Mouse (Mus musculus): ENCODE data around the gene Necap1. TPM values are rescaled to one million over a fixed set of nuclear protein-coding genes. Genes with fewer than 3 reads are reported as not detected.

Gene Necap1
- total RNA-seq, 2 experiments from 2014 or later: 59.3 to 59.4 TPM

DNA sequence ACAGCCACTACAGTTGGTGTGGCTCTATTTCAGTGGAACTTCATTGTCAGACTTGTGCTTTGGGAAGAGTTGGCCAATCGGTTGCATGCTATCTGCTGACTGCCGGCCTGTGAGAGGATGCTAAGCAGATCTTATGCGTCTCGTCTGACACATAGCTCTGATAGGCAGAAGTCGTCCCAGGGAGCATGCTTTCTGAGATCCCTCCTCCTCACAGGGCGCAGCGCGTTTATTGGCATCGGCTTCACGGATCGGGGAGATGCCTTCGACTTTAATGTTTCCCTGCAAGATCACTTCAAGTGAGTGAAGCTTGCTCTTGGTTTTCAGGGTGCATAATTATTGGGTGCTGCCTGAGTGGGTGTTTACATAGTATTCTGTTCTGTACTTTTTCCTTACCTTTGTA, 7.0 kb downstream of the Necap1 start:
- DNase-seq (ENCODE audit: low spot score in 2 of 2): no peak

DNA sequence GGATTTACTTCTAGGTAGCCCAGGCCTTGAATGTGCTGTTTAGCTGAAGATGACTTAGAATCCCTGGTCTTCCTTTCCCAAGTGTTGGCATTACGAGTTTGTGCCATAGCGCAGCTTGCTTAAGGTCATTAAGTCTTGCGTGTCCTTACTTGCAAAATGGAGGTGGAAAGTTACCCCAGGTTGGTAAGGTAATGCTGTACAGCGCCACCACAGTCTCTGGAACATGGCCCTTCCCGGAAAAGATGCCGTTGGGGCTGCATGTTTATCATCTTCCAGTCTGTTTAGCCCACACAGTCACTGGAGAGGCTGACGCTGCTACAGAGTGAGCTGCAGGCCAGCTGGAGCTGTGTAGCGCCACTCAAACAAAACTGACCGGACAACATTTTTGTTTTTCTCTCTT, 9.3 kb downstream of the Necap1 start:
- DNase-seq (ENCODE audit: low spot score in 2 of 2): no peak

- no peak for DNase-seq (ENCODE audit: low spot score in 2 of 2)
Observed at GRCm38 (mm10) chr6:122889599-122889998, 15.3 kb downstream of the Necap1 start.

DNA sequence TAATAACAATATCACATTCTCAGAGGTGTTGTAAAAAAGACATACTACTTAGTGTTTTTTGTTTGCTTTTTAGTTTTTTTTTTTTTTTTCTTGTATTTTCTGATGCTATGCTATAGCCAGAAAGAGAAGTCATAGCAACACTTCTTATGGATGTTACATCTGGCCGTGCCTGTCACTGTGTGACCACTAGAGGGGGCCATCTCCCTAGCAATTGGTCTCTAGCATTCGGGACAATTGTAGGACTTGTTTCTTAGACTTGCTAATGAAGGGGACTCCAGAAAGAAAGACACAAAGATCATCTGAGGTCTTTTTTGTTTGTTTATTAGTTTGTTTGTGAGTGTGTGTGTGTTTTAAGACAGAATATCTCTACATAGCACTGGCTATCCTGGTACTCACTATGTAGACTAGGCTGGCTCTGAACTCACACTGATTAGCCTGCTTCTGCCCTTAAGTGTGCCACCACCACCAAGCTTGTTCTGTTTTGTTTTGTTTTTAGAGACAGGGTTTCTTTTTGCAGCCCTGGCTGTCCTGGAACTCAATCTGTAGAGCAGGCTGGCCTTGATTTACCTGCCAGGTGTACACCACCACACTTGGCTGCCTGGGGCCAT, 18.3 kb downstream of the Necap1 start:
- DNase-seq (ENCODE audit: low spot score in 2 of 2): peak; percentile 39 to 67

- no peak for DNase-seq (ENCODE audit: low spot score in 2 of 2)
Observed at GRCm38 (mm10) chr6:122919922-122920321, 45.6 kb downstream of the Necap1 start.

GRCm38 (mm10) chr6:122921451-122921850, 47.2 kb downstream of the Necap1 start, which contains the start of gene Clec4a1:
TSS of gene Clec4a1 (plus strand) at chr6:122921848.
- DNase-seq (ENCODE audit: low spot score in 2 of 2): no peak

- DNase-seq (ENCODE audit: low spot score in 2 of 2): no peak
Observed at GRCm38 (mm10) chr6:122934845-122935244, 60.6 kb downstream of the Necap1 start.

Small RNAs within 50 kb of the gene (microRNA-seq; reads per million reads assigned to microRNA genes)
- 0 to 0.61 reads per million in 2 experiments for gene Mir7231 (ENCODE audit: borderline number of aligned reads in 2 of 2)

Other genes with a start within 250 kb of the Necap1 start
- not detected for gene Dppa3, start 248.1 kb upstream of the Necap1 start, total RNA-seq (2021)
- not detected for gene Nanog, start 167.0 kb upstream of the Necap1 start, total RNA-seq (2021)
- gene Slc2a3, start 72.8 kb upstream of the Necap1 start, total RNA-seq (2021): 10 to 100 TPM in 1 of 2 experiments, 1 to 10 TPM in 1; 8.1 to 10.3 TPM
- 10 to 100 TPM; 17.1 TPM for gene Foxj2, start 54.6 kb upstream of the Necap1 start, total RNA-seq (2021)
- 1 to 10 TPM; 2.4 to 5.5 TPM for gene C3ar1, start 18.3 kb upstream of the Necap1 start, total RNA-seq (2021)
- 1 to 10 TPM; 2.5 to 4.6 TPM for gene Clec4a1, start 47.4 kb downstream of the Necap1 start, total RNA-seq (2021)
- gene Clec4a3, start 78.0 kb downstream of the Necap1 start, total RNA-seq (2021): 1 to 10 TPM; 4.0 to 5.3 TPM
- not detected for gene Clec4a4, start 115.9 kb downstream of the Necap1 start, total RNA-seq (2021)
- gene Clec4b1, start 175.5 kb downstream of the Necap1 start, total RNA-seq (2021): under 1 TPM in 1 of 2 experiments, not detected in 1; 0.93 TPM
- gene Clec4a2, start 232.0 kb downstream of the Necap1 start, total RNA-seq (2021): 1 to 10 TPM; 3.3 to 4.6 TPM